Mouse (Mus musculus): ENCODE results near the gene Nfkbia. TPM values are rescaled to one million over a fixed set of nuclear protein-coding genes. Genes with fewer than 3 reads are reported as not detected.

Gene Nfkbia
- polyA plus RNA-seq, 1 experiment, result 4.2 TPM

GRCm38 (mm10) chr12:55462456-55462855 lies 30.0 kb downstream of the Nfkbia start:
- H3K4me3 ChIP-seq (replicated peaks), result no peak overlapping the region
- peaks cover 1% of the 10 kb centered on the region; the same call in 1 of the 2 replicates for H3K4me1 ChIP-seq (ENCODE audit: control insufficient read depth)
- peaks cover 13% of the 10 kb centered on the region for H3K27me3 ChIP-seq (ENCODE audit: control insufficient read depth)
- H3K9me3 ChIP-seq (ENCODE audit: control insufficient read depth, low read length), result no peaks in the 10 kb centered on the region
- no peaks in the 10 kb centered on the region for H3K36me3 ChIP-seq (ENCODE audit: control insufficient read depth)
- no peak for TF ChIP-seq TAL1 (IDR thresholded peaks at IDR 0.05; ENCODE audit: low read length)
- TF ChIP-seq GATA1 (IDR thresholded peaks at IDR 0.05; ENCODE audit: low read length), result no peak

DNA sequence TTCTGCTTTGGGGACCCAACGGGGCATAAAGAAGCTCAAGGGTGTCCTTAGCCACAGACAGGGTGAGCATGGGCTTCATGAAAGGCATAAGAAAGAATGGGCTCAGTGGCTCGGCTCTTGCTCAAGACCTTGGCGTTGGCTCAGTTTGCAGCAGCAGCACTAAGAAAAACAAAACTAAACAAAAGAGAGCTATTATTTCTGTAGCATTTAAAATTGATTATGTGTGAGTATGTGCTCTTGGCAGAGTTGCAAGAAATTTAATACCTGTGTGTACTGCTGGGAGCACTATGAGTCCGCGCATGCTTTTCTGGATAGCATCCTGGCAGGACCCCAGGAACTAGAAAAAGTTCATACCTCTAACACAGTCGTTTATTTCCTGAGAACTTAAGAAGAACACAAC lies 30.7 kb downstream of the Nfkbia start:
- Histone ChIP-seq H3K9me3 (ENCODE audit: control insufficient read depth, low read length) (no peaks in the 10 kb centered on the region), H3K27me3 (ENCODE audit: control insufficient read depth) (peaks cover 6% of the 10 kb centered on the region), H3K4me3 (replicated peaks) (no peak overlapping the region), H3K4me1 (ENCODE audit: control insufficient read depth) (peaks cover 1% of the 10 kb centered on the region; the same call in 1 of the 2 replicates), H3K36me3 (ENCODE audit: control insufficient read depth) (no peaks in the 10 kb centered on the region)
- TF ChIP-seq TAL1 (IDR thresholded peaks at IDR 0.05; ENCODE audit: low read length) (no peak), GATA1 (IDR thresholded peaks at IDR 0.05; ENCODE audit: low read length) (no peak)

- no peak overlapping the region for H3K4me3 ChIP-seq (replicated peaks)
- no peaks in the 10 kb centered on the region for H3K9me3 ChIP-seq (ENCODE audit: control insufficient read depth, low read length)
- TF ChIP-seq GATA1 (IDR thresholded peaks at IDR 0.05; ENCODE audit: low read length) (no peak), TAL1 (IDR thresholded peaks at IDR 0.05; ENCODE audit: low read length) (no peak)
- H3K4me1 ChIP-seq (ENCODE audit: control insufficient read depth), result peaks cover 1% of the 10 kb centered on the region; the same call in 1 of the 2 replicates
- H3K36me3 ChIP-seq (ENCODE audit: control insufficient read depth), result no peaks in the 10 kb centered on the region
- H3K27me3 ChIP-seq (ENCODE audit: control insufficient read depth), result peaks cover 3% of the 10 kb centered on the region
Measured at GRCm38 (mm10) chr12:55460900-55461299, 31.5 kb downstream of the Nfkbia start.

- Histone ChIP-seq H3K4me3 (replicated peaks) (no peak overlapping the region), H3K36me3 (ENCODE audit: control insufficient read depth) (no peaks in the 10 kb centered on the region), H3K9me3 (ENCODE audit: control insufficient read depth, low read length) (no peaks in the 10 kb centered on the region), H3K27me3 (ENCODE audit: control insufficient read depth) (no peaks in the 10 kb centered on the region), H3K4me1 (ENCODE audit: control insufficient read depth) (no peaks in the 10 kb centered on the region)
- TF ChIP-seq TAL1 (IDR thresholded peaks at IDR 0.05; ENCODE audit: low read length) (no peak), GATA1 (IDR thresholded peaks at IDR 0.05; ENCODE audit: low read length) (no peak)
Measured at GRCm38 (mm10) chr12:55459739-55460138, 32.7 kb downstream of the Nfkbia start.

DNA sequence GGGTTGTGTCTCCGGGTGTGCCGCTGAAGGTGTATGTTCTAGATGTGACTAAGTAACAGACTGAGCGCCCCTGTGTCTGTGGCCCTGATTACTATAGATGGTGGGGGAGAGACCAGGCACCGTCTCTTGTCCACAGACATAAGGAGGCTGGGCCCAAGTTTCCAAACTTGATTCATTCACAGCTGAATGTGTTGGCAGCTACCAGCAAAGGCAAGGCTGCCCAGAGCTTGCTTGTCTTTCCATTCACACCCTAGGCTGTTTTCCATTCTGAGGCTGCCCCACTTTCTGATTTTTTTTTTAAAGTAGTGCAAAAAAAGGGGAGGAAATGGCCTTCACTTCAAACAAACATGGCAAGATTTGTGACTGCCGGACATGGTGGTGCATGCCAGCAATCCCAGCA lies 35.6 kb downstream of the Nfkbia start:
- no peak for TF ChIP-seq GATA1 (IDR thresholded peaks at IDR 0.05; ENCODE audit: low read length)
- TF ChIP-seq TAL1 (IDR thresholded peaks at IDR 0.05; ENCODE audit: low read length), result no peak
- no peak overlapping the region for H3K4me3 ChIP-seq (replicated peaks)
- H3K27me3 ChIP-seq (ENCODE audit: control insufficient read depth), result no peaks in the 10 kb centered on the region
- no peaks in the 10 kb centered on the region for H3K9me3 ChIP-seq (ENCODE audit: control insufficient read depth, low read length)
- H3K4me1 ChIP-seq (ENCODE audit: control insufficient read depth), result no peaks in the 10 kb centered on the region
- H3K36me3 ChIP-seq (ENCODE audit: control insufficient read depth), result no peaks in the 10 kb centered on the region

DNA sequence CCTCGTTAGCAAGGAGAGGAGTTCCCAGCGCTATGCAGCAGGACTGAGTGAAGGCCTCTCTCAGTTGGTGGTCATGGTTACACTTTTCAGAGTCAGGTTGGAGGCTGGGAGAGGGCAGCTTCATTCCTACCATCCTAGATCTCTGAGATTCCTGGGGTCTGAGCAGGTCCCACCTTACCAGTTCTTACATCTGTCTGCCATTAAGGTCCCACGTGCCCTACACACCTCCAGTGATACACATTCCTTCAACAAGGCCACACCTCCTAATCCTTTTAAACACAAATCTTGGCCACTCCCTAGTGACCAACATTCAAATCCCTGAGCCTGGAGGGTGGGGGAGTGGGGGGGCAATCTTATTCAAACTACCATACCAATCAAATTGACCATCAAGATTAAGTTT lies 36.3 kb downstream of the Nfkbia start:
- Histone ChIP-seq H3K4me3 (replicated peaks) (no peak overlapping the region), H3K9me3 (ENCODE audit: control insufficient read depth, low read length) (no peaks in the 10 kb centered on the region), H3K4me1 (ENCODE audit: control insufficient read depth) (no peaks in the 10 kb centered on the region), H3K36me3 (ENCODE audit: control insufficient read depth) (no peaks in the 10 kb centered on the region), H3K27me3 (ENCODE audit: control insufficient read depth) (no peaks in the 10 kb centered on the region)
- no peak for TF ChIP-seq TAL1 (IDR thresholded peaks at IDR 0.05; ENCODE audit: low read length)
- no peak for TF ChIP-seq GATA1 (IDR thresholded peaks at IDR 0.05; ENCODE audit: low read length)

DNA sequence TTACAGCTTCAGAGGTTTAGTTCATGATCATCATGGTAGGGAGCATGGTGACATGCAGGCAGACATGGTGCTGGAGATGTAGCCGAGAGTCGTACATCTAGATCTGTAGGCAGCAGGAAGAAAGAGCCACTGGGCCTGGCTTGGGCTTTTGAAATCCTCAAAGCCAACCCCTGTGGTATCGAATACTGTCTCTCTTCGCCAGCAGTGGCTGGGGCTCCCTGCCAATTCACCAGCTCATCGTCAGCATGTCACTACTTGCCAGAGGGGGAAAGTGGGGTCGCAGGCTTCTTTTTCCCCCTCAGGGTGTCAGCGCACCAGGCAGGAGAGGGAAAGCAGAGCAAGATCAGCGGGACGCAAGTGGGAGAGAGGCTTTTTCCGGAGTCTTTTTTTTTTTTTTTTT lies 37.2 kb downstream of the Nfkbia start:
- Histone ChIP-seq H3K4me1 (ENCODE audit: control insufficient read depth) (no peaks in the 10 kb centered on the region), H3K9me3 (ENCODE audit: control insufficient read depth, low read length) (no peaks in the 10 kb centered on the region), H3K27me3 (ENCODE audit: control insufficient read depth) (no peaks in the 10 kb centered on the region), H3K36me3 (ENCODE audit: control insufficient read depth) (no peaks in the 10 kb centered on the region), H3K4me3 (replicated peaks) (no peak overlapping the region)
- no peak for TF ChIP-seq GATA1 (IDR thresholded peaks at IDR 0.05; ENCODE audit: low read length)
- TF ChIP-seq TAL1 (IDR thresholded peaks at IDR 0.05; ENCODE audit: low read length), result no peak

DNA sequence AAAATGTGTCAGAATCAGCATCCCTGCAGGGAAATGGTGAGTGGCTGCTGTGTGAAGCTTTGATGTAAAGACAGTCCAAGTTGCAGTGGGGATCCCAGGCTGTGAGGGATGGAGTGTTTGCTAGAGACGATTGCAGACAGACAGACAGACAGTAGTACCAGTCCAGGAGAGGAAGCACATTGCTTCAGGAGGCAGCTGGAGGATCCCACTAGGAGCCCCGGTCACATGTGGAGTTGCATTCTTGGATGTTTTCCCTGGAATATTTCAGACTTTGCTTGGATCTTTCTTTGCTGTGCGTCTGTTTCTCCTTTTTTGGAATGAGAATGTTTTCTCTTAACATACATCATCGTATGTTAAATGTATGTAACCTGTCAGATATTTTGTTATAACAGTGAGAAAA lies 38.5 kb downstream of the Nfkbia start:
- no peak for TF ChIP-seq TAL1 (IDR thresholded peaks at IDR 0.05; ENCODE audit: low read length)
- TF ChIP-seq GATA1 (IDR thresholded peaks at IDR 0.05; ENCODE audit: low read length), result no peak
- no peaks in the 10 kb centered on the region for H3K27me3 ChIP-seq (ENCODE audit: control insufficient read depth)
- no peaks in the 10 kb centered on the region for H3K9me3 ChIP-seq (ENCODE audit: control insufficient read depth, low read length)
- H3K4me3 ChIP-seq (replicated peaks), result no peak overlapping the region
- no peaks in the 10 kb centered on the region for H3K4me1 ChIP-seq (ENCODE audit: control insufficient read depth)
- H3K36me3 ChIP-seq (ENCODE audit: control insufficient read depth), result no peaks in the 10 kb centered on the region

GRCm38 (mm10) chr12:55452839-55453238 lies 39.6 kb downstream of the Nfkbia start:
- Histone ChIP-seq H3K36me3 (ENCODE audit: control insufficient read depth) (no peaks in the 10 kb centered on the region), H3K9me3 (ENCODE audit: control insufficient read depth, low read length) (no peaks in the 10 kb centered on the region), H3K4me3 (replicated peaks) (no peak overlapping the region), H3K4me1 (ENCODE audit: control insufficient read depth) (no peaks in the 10 kb centered on the region), H3K27me3 (ENCODE audit: control insufficient read depth) (no peaks in the 10 kb centered on the region)
- TF ChIP-seq TAL1 (IDR thresholded peaks at IDR 0.05; ENCODE audit: low read length), result no peak

DNA sequence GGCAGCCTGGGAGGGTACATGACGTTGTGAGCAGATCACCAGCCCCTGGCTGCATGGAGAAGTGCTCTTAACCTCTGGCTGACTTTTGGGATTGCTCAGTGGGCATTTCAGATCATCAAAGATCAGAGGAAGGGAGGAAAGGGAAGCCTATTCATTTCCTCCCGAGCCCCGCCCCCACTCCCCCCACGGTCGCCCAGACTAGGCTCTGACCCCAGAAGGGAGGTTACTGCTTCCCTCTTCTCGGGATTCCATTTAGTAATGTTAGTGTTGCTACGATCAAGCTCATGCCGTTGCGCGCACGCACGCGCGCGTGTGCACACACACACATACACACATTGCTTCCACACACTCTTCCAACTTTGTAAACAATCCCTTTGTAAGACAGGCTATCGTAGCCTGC lies 42.0 kb downstream of the Nfkbia start:
- H3K27me3 ChIP-seq (ENCODE audit: control insufficient read depth), result no peaks in the 10 kb centered on the region
- TF ChIP-seq GATA1 (IDR thresholded peaks at IDR 0.05; ENCODE audit: low read length) (no peak), TAL1 (IDR thresholded peaks at IDR 0.05; ENCODE audit: low read length) (no peak)
- H3K4me1 ChIP-seq (ENCODE audit: control insufficient read depth), result no peaks in the 10 kb centered on the region
- H3K9me3 ChIP-seq (ENCODE audit: control insufficient read depth, low read length), result no peaks in the 10 kb centered on the region
- no peaks in the 10 kb centered on the region for H3K36me3 ChIP-seq (ENCODE audit: control insufficient read depth)
- no peak overlapping the region for H3K4me3 ChIP-seq (replicated peaks)
